Mouse (Mus musculus) intestine, postnatal 0 days (tissue): ENCODE measurements at regions not wholly inside any gene's neighbourhood (a gene's known extent, or its start where the extent isn't known, plus 50 kb on each side); places are given as distances from the start of the nearest gene placed in this dataset.

Experiments used
- ATAC-seq: fragments of 200-750 bp; cut with Nextera tagmentation; 2 replicates; pipeline ENCODE4 v1.8.0; 2017; ENCODE audit warnings: mild to moderate bottlenecking, moderate TSS enrichment, moderate library complexity
- H3K27ac ChIP-seq: fragments of 300-500 bp; sonication (generic); 2 replicates; pipeline ENCODE4 v1.5.1; 2014; ENCODE audit warnings: mild to moderate bottlenecking, low read depth, low read length, moderate library complexity
- H3K27me3 ChIP-seq: fragments of 300-500 bp; sonication (generic); replicated peaks from 2 replicates; pipeline ENCODE4 v1.6.1; 2014; ENCODE audit warnings: low read length, mixed read lengths; ENCODE audit not compliant: control insufficient read depth, insufficient read depth
- H3K36me3 ChIP-seq: fragments of 300-500 bp; sonication (generic); 2 replicates; pipeline ENCODE4 v1.6.1; 2014; ENCODE audit warnings: mild to moderate bottlenecking, moderate library complexity; ENCODE audit not compliant: control insufficient read depth, insufficient read depth
- H3K4me1 ChIP-seq: fragments of 300-500 bp; sonication (generic); replicated peaks from 2 replicates; pipeline ENCODE4 v1.6.1; 2014; ENCODE audit warnings: antibody characterized with exemption, low read length, mixed read lengths; ENCODE audit not compliant: control insufficient read depth, insufficient read depth
- H3K4me2 ChIP-seq: fragments of 300-500 bp; sonication (generic); replicated peaks from 2 replicates; pipeline ENCODE4 v1.6.1; 2014; ENCODE audit warnings: low read depth, mild to moderate bottlenecking, moderate library complexity
- H3K4me3 ChIP-seq: fragments of 300-500 bp; sonication (generic); 2 replicates; pipeline ENCODE4 v1.5.1; 2014; ENCODE audit warnings: low read depth, low read length
- H3K9ac ChIP-seq: fragments of 300-500 bp; sonication (generic); 2 replicates; pipeline ENCODE4 v1.6.1; 2014; ENCODE audit warnings: mild to moderate bottlenecking, low read depth, low read length
- H3K9me3 ChIP-seq: fragments of 300-500 bp; sonication (generic); 2 replicates; pipeline ENCODE4 v1.6.1; 2016; ENCODE audit warnings: mixed run types; ENCODE audit not compliant: control insufficient read depth
- CTCF ChIP-seq: sonication (generic); IDR thresholded peaks from 2 replicates; pipeline ENCODE4 v1.5.1; 2016; ENCODE audit warnings: low read depth, mild to moderate bottlenecking, control low read depth, antibody characterized with exemption, moderate library complexity
- WGBS: fragments of 180-500 bp; shearing (Covaris S2); extraction: QIAGEN DNeasy Blood & Tissue Kit; methylation state at CpG from one replicate; pipeline ENCODE4 v1.1.7; 2014; 5-methylcytosine and 5-hydroxymethylcytosine counted together

DNA sequence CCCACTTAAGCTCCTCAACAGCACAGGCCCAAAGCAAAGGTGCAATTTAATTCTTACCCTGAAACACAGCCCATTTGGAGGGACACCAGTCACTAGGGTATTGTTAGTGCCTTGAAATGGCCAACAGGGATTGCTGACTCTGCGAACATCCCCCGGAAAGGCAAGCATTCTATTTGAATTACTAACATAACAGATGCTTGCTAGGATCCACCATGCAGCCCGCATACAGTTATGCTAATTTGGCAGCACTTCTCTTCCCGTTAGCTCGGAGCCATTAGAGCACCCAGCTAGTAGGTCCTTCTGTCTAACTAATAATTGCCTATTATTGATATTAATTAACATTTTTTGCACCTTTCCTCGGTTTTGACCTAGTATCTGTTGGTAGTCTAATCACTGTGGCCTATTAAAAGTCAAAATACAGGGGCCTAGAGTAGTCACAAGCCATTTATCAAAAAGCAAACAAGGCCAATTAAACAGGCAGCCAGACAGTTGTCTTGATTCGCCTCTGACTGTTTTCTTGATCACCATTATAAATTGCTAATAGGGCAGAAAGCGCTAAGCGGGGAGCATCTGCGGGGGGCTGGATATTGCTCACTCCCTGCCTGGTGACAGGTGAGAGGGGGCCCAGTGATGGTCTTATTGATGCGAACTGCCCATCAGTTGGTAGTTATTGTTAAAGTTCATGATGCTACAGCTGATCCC, 129.0 kb downstream of the Lnpk start:
- no peak for TF ChIP-seq CTCF
- H3K27ac ChIP-seq = no peak overlapping the region
- no peaks in the 10 kb centered on the region for H3K36me3 ChIP-seq
- WGBS = 73% methylated on average over 11 of the region's 11 CpGs
- no peaks in the 10 kb centered on the region for H3K27me3 ChIP-seq
- H3K9ac ChIP-seq = no peak overlapping the region
- no peak overlapping the region for H3K4me3 ChIP-seq
- no peaks in the 10 kb centered on the region for H3K9me3 ChIP-seq
- H3K4me1 ChIP-seq = no peaks in the 10 kb centered on the region
- no peak for ATAC-seq
- H3K4me2 ChIP-seq = no peak overlapping the region

DNA sequence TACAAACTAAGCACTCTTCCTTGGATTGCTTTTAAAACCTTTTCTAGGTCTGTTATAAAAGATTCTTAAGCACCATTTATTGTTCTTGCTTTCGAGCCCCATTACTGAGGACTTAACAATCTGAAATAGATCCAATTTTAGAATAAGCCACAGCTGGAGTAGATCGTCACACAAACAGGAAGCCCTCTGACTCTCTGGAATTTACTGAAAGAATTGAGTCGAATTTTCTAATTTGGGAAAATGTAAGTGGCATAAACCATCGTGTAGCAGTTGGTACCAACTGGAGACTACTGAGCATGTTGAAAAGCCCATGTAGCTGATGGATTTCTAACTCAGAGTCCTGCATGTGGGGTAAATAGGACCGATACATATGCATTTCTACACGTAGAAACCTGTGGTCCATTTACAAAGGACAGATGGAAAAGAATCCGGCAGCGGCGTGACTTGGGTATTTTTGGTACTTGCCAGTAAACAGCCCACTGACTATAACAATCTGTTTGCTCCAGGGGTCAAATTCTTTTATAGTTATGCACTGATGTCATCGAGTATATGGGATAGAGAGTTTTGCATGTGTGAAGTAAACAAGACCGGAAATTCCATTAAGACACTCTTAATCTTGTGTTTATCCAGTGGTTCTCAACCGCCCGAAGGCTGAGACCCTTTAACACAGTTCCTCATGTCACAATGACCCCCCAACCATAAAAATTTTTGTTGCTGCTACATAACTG, 143.9 kb downstream of the Lnpk start:
- no peak overlapping the region for H3K4me2 ChIP-seq
- H3K9ac ChIP-seq = no peak overlapping the region
- TF ChIP-seq CTCF = no peak
- no peaks in the 10 kb centered on the region for H3K9me3 ChIP-seq
- H3K4me1 ChIP-seq = no peaks in the 10 kb centered on the region
- no peaks in the 10 kb centered on the region for H3K27me3 ChIP-seq
- no peak for ATAC-seq
- no peaks in the 10 kb centered on the region for H3K36me3 ChIP-seq
- no peak overlapping the region for H3K27ac ChIP-seq
- H3K4me3 ChIP-seq = no peak overlapping the region
- 57% methylated on average over 13 of the region's 13 CpGs for WGBS

DNA sequence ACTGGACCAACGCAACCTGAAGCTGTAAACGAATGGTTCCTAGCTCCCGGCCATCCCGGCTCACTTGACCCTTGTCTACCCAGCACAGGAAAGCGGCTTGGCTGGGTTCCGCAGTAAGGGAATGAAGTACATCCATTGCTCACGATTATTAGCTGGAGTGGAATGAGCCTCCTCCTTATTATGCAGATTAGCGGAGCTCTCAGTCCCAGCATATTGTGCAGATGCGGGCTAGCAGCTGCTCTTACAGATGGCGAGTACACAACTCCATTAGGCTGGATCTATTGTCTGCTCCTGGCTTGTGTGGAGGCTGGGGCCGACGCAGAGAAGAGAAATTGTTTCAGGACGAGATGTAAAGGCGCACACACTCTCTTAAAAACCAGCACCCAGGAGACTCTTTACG, 152.5 kb downstream of the Lnpk start:
- H3K4me3 ChIP-seq = no peak overlapping the region
- no peak for ATAC-seq
- WGBS = 71% methylated on average over 15 of the region's 15 CpGs
- H3K27ac ChIP-seq = no peak overlapping the region
- no peaks in the 10 kb centered on the region for H3K36me3 ChIP-seq
- H3K27me3 ChIP-seq = no peaks in the 10 kb centered on the region
- H3K9me3 ChIP-seq = no peaks in the 10 kb centered on the region
- H3K9ac ChIP-seq = no peak overlapping the region
- H3K4me1 ChIP-seq = no peaks in the 10 kb centered on the region
- no peak for TF ChIP-seq CTCF
- no peak overlapping the region for H3K4me2 ChIP-seq

DNA sequence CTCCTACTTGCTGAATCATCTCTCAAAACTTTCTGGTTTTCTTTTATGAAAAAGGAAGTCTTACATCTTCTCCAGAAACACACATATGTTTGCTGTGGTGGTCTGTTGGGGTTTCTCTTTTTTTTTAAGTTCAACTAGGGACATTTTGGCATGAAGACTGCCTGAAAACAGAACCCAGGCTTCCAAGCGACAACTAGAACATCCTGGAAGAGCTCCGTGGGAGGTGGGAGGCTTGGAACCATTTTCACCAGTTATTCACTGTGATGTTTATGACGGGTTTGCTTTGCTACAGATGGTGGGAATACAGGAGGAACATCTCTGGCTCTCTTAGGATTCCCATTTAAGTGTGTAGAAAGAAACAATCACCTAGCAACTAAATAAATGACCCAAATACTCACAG, 154.5 kb downstream of the Lnpk start:
- Histone ChIP-seq H3K9ac (no peak overlapping the region), H3K4me2 (no peak overlapping the region), H3K4me1 (no peaks in the 10 kb centered on the region), H3K9me3 (no peaks in the 10 kb centered on the region), H3K27me3 (no peaks in the 10 kb centered on the region), H3K27ac (no peak overlapping the region), H3K36me3 (no peaks in the 10 kb centered on the region), H3K4me3 (no peak overlapping the region)
- 69% methylated on average over 3 of the region's 3 CpGs for WGBS
- ATAC-seq = no peak
- TF ChIP-seq CTCF = no peak

DNA sequence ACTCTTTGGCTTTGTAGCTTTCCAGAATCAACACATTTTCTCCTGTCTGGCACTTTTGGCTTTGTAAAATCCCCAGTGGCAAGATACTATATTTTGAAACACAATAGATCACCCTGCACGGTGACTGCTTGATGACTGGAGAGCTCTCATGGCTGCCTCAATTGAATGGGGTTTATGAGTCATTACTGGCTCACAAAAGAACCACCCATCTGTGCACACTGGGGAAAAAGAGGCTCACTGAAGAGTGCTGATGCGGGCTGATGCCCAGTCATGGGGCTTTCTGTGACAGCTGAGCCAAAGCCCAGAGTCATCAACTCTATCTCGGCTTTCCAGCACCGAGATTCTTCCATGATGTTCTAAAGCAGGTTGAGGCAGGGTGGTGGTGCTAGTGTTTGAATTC, 163.1 kb downstream of the Lnpk start:
- H3K9me3 ChIP-seq = no peaks in the 10 kb centered on the region
- no peak overlapping the region for H3K4me3 ChIP-seq
- H3K36me3 ChIP-seq = no peaks in the 10 kb centered on the region
- H3K4me1 ChIP-seq = no peaks in the 10 kb centered on the region
- no peak overlapping the region for H3K4me2 ChIP-seq
- H3K9ac ChIP-seq = no peak overlapping the region
- no peaks in the 10 kb centered on the region for H3K27me3 ChIP-seq
- ATAC-seq = no peak
- TF ChIP-seq CTCF = no peak
- WGBS = 88% methylated on average over 4 of the region's 4 CpGs
- H3K27ac ChIP-seq = no peak overlapping the region

DNA sequence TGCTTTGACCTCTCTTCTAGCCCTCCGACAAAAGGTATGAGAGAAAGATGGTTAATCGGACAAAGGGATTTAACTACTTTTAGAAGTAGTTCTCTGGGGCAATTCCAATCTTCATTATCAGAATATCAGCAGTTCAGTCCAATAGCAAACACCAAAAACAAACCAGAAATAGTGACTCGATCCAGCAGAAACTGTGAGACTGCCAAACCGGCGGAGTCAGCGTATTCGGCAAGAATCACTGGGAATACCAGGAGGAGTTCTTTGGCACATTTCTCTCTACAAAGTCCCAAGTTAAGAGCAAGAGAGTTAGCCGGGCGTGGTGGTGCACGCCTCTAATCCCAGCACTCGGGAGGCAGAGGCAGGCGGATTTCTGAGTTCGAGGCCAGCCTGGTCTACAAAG, 164.5 kb downstream of the Lnpk start:
- Histone ChIP-seq H3K4me3 (no peak overlapping the region), H3K4me1 (no peaks in the 10 kb centered on the region), H3K9me3 (no peaks in the 10 kb centered on the region), H3K27ac (no peak overlapping the region), H3K36me3 (no peaks in the 10 kb centered on the region), H3K27me3 (no peaks in the 10 kb centered on the region), H3K4me2 (no peak overlapping the region), H3K9ac (no peak overlapping the region)
- TF ChIP-seq CTCF = no peak
- 97% methylated on average over 13 of the region's 13 CpGs for WGBS
- ATAC-seq = no peak
